Mouse (Mus musculus) adrenal gland, adult (tissue): Measurements from ENCODE around the gene Itga9.

Experiments
- DNase-seq, 2 experiments: peaks; one replicate each; pipeline ENCODE4 v3.0.0; 2022 to 2023; ENCODE audit warnings: low spot score in 1 of 2; ENCODE audit not compliant: inconsistent age in 2 of 2

The Itga9 gene

DNA sequence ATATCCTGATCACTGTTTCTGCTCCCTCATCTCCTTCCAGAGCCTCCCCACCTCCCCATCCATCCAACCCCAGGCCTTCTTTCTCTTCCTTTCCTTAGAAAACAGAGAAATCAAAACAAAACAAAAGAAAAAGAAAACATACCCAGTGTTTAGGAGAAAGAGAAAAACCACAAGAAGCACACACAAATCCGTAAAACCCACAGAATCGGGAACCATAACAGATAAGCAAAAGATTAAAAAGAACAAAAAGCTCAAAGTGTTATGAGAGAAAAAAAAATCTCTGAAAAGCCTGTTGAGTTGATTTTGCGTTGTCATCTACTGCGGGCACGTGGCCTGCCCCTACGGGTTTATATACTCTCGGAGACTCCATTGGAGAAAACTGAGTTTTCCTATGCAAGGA lies 77.0 kb downstream of the Itga9 start:
- no peak for DNase-seq

DNA sequence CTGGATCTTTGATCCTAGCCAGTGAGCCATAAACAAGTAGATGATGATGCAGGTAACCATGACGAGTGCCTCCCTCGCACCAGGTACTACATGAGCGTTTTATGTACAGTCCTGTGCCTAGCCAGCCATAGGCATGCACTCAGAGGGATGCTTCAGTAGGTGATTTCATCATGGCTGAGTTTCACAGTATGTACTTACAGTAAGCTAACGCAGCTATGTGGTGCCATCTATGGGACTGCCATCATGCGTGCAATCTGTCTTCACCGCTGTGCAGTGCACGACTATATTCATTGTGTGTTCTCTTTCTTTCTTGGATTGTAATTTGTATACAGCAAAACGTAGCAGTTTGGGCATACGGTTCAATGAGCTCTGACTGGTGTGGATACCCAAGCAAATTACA lies 77.9 kb downstream of the Itga9 start:
- no peak for DNase-seq

DNA sequence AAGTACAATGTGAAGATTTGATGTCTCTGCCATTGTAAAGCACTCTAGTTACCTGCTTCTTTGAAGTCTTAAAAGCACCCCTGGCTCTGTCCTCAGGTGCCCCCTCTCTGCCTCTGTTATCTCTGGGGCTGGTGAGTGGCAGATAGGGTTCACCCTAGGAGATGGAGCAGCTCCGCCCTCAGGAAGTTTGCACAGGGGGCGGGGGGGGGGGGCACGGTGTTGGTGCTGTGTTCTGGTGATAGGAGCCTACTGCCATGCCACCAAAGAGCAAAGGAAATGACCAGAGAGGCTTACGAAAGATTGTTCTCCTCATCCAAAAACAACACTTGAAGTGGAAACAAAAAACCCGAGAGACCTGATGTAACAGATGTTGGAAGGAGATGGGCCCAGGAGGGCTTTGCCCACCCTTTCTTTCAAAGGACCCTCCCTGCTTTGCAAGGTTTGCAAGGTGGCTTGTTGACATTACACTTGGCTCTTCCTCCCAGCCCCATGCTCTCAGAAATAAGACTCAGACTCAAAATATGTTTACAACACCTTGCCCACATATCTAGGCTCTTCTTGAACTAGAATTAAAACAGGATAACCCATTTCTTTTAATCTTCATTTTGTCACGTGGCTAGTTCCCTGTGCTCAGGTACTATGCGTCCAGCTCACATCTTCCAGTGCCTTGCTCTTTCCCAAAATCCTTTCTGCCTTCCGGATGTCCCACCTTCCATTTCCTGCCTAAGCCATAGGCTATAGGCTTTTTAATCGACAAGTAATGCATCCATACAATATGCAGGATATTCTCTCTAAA lies 79.9 kb downstream of the Itga9 start:
- no peak for DNase-seq

DNA sequence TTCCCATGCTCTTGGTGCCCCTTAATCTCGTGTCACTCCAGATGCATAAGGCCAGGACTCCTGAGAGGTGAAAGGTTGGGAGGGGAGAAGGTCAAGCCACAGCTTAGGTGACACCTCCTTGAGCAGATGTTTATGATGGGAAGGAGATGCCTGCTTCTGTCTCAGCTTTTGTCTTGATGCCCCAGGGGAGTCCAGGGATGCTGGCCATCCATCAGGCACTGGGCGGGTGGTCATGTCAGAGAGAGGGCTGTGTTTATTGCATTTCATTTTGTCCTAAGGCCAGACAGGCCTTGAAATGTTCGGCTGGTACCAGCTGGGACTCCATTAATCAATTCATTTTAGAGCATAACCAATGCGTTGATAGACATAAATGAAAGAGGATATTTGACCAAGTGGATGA lies 81.8 kb downstream of the Itga9 start:
- no peak for DNase-seq

DNA sequence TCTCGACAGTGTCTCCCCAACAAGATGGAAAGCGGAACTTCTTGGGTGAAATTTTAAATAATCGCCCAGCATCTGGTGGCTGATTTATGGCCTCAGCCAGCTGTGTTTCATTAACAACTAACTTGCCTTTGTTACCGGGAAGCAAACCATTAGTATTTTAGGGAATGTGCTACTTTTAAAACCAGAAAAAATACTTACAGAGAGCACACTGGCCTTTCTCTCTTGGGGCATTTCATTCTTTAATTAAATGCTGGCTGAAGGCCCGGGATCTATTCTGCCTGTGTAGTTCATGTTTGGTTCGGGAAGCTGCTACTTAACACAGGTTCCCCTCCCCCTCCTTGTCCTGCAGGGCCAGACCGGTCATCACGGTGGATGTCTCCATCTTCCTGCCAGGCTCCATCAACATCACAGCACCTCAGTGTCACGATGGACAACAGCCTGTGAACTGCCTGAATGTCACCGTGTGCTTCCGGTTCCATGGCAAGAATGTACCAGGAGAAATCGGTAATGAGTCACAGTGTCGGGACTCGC lies 82.5 kb downstream of the Itga9 start:
- DNase-seq, result no peak

DNA sequence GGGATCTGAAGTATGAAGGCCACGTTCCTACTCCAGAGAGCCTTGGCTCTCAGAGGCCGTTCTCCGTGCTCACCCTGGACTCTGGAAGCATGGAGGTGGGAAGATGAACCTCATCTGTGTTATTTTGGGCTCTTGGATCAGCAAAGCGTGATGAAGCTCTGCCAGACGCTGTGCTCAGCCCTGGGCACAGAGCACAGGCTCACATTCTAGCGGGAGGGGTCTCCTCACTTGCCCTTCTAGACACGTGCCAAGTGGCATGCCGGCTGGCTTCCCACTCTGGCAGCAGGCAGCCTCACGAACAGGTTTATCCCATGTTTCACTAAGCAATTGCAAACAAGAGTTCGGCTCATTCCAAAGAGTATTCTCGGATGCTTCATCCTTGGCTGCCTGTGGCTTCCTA lies 86.8 kb downstream of the Itga9 start:
- no peak for DNase-seq

DNA sequence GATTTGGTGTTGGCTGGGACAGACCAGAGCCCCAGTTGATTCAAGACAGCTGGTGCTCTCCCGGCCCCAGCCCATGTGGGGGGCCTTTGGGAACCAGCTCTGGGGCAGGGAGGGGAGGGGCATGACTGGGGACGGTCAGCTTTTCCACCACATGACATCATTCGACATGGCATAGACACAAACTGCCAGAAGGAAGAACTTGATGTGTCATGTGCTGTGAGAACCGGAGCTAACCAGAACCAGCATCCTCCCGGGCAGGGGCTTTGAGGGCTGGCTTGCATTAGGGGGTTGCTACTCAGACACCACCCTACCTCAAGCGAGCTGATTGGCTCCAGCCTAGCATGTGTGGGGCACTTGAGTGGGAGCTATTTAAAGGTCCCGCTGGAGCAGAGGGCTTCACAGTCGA lies 87.9 kb downstream of the Itga9 start:
- DNase-seq, result no peak

DNA sequence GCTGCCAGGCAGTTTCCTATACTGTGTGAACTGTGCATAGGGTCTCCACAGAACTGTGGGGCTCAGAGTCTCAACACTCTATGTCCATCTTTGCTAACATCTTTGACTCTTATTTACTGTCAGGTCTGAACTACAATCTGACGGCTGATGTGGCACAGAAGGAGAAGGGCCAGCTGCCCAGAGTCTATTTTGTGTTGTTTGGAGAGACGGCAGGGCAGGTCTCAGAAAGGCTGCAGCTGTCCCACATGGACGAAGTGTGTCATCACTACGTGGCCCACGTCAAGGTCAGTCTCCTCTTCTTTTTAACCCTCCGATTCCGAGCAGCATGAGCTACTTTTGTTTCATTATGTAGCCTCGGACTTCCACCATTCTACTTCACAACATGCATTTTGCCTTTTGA lies 91.7 kb downstream of the Itga9 start:
- DNase-seq, result peak; percentile 62 to 76

DNA sequence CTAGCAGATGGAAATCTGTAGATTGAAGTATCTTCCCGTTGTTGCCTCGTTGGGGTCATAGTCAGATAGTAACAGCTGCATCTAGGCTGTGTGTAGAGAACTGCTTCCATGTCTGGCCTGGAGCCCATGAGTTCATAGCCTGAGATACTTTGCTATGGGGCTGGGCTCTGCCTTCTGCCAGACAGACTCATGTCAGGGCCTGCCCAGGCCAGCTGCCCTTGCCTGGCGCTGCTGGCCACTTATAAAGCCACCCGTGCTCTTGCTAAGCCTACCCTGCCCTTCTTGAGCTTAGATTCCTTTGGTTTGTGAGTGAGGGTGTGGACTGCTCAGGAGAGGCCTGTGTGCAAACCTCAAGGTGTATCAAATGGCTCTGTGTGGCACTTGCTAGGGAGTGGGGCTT lies 93.2 kb downstream of the Itga9 start:
- DNase-seq, result no peak

DNA sequence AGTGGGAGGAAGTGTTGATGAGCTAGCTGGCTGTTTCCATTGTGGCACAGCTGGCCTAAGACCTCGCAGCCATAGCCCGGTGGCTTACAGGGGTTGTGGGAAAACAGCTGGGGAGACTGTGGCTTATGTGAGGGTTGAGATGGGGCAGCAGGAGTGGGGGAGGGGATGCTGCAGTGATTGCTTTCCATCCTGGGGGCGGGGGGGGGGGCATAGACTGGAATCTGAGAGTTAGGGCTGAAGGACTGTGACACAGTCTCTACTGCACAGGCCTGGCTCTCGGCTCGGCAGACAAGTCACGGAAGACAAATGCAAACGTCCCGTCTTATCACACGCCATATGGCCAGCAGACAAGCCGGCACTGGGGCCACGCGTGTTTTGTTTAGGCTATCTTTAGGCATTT lies 94.4 kb downstream of the Itga9 start:
- no peak for DNase-seq

DNA sequence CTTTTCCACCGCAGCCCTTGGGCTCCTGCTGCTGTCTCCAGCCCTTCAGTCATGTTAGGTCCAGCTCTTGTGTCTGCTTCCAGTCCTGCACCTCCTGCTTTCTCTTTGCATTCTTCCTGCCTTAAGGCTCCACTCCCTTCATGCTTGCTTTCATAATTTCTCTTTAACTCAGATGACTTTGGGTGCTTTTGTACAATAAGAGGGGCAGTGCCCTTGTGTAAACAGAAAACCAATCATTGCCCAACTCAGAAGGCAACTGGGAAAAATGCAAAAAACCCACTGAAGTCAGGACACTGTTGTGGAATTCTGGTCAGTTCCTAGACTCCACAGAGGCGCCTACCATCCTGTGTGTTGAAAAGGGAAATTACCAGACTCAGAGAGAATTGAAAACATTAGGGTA lies 95.3 kb downstream of the Itga9 start:
- no peak for DNase-seq

DNA sequence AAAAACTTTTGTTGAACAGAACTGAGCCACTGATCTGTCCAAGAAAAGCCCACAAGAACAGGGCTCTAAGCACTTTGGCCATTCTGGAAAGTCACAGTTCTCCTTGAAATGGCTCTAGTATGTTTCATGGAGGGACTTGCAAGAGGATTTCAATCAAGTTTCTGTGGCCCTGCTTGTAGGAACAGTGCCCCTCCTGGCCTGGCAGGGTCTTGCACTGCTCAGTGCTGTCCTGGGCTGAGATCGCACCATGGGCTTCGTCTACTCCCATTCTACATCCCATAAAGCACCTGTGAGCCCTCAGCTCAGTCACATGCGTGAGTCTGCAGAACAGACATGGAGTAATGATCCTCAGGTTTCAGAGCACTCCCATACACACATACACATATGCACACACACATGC lies 96.7 kb downstream of the Itga9 start:
- DNase-seq, result no peak

DNA sequence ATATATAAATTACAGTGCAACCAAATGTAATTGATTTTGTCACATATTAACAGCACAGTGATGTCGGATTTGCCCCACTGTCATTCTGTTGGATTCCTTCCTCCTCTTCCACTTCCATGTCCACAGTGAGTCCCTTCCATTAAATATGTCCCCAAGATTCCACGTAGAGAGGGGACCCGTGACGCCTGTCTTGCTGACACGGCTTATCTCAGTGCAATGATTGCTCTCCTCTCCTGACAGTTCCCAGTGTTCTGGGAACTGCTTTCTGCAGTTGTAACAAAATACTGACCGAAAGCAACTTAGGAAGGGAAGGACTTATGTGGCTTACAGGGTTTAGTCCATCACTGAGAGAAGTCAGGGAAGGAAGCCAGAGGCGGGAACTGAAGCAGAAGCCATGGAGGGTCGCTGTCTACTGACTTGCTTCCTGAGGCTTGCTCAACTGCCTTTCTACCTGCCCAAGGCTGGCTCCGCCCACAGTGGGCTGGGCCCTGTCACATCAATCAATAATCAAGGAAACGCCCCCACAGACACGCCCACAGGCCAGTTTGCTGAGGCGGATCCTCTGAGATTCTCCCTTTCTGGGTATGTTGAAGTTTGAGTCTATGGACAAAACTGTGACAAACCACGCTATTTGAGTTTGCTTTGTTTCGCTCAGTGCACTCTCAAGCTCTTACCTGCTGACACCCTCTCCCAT lies 99.0 kb downstream of the Itga9 start:
- DNase-seq, result peak in 1 of 2 experiments; percentile 65

DNA sequence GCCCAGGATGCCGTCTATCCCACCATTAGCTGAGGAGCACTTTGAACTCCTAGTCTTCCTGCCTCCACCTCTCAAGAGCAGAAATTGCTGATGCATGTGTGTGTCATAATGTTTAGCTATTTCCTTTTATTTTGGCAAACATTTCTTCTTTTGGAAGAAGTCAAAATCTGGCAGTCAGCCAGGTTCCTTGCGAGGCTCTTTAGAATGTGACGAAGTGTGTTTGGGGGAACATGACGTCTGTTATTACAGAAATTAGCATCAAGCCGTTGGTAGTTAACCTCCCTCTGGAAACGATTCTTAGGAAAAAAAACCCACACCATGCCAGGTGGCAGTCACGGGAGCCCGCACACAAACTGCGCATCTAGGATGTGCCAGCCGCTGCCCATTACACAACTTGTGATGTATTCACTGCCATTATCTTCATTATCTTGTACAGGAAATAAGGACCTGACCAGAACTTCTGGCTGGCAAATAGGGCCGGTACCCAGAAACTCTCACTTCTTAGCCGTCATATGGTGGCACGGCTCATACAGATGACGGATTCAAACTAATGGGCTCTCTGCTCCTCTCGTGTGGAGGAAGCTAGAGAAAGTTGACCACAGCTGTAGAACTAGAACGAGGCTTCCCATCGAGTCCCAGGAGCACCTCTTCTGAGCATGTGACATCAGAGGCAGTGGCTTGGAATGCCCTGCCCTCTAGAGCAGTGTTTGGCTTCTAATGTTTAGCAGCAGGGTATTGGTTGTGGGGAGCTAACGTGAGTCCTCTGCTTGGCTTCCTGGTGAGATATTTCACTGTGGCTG lies 99.9 kb downstream of the Itga9 start:
- peak in 1 of 2 experiments; percentile 60 for DNase-seq

DNA sequence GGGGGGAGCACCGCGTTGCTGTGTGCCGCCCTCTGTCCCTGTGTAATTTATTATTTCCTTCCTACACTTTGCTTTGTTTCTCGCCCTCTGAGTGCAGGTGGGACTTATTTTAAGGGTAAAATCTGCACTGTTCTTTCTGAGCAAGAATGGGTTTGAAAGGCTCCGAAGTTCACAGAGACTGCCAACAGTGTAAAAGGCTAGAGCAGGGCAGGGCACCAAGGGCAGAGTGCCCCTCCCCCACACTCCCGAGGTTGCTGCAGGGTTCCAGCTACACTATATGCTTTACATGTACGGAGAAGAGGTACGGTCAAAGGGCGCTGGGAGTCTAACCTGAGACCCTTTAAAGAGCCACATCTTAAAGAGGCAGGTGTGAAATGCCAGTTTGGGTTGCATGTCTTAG lies 104.1 kb downstream of the Itga9 start:
- no peak for DNase-seq

DNA sequence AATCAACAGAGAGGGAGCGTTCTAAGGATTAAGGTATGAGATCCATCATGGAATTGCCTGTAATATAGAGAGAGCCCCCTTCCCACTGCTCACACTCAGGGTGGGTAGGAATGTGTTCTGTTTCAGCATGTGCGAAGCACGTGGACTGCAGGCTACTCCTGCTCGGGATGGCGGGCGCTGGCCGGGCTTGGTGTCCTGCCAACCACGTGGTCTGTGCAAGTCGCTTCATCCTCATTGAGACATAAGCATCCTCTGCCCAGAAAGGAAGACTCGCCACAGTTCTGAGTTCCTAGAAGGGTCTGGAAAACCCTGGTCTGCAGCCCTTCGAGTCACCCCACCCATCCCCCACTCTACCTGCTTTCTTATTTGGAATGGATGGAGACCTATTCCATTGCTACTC lies 105.3 kb downstream of the Itga9 start:
- DNase-seq, result no peak

DNA sequence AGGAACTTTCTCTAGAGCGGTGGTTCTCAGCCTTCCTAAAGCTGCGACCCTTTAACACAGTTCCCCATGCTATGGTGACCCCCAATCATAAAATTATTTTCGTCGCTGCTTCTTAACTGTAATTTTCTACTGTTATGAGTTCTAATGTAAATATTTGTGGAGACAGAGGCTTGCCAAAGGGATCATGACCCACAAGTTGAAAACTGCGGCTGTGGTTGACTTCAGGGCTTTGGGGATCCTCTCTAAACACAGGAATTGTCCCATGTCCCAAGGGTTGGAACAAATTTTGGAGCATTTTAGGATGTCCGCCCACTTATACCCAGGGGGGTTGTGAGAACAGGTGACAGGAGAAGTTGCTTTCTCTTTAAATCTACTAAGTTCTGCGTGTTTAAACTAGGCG lies 107.0 kb downstream of the Itga9 start:
- no peak for DNase-seq

DNA sequence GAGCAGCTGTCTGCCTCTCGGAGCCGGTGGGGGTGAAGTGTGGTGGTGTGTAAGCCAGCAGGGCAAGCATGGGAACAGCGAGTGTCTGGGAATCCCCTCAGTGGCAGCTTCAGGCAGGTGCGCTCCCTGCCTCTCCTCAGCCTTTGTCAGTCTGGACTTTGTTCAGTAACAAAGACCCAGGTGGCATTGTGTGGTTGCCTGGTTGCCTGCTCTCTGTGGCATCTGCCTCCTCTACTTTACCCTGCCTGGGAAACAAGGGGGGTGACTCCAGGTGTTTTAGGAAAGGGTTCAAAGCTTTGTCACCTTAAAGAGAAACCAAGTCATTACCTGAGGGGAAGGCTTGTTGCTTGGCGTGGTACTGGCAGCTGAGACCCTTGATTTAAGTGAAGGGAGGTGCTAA lies 108.0 kb downstream of the Itga9 start:
- no peak for DNase-seq

DNA sequence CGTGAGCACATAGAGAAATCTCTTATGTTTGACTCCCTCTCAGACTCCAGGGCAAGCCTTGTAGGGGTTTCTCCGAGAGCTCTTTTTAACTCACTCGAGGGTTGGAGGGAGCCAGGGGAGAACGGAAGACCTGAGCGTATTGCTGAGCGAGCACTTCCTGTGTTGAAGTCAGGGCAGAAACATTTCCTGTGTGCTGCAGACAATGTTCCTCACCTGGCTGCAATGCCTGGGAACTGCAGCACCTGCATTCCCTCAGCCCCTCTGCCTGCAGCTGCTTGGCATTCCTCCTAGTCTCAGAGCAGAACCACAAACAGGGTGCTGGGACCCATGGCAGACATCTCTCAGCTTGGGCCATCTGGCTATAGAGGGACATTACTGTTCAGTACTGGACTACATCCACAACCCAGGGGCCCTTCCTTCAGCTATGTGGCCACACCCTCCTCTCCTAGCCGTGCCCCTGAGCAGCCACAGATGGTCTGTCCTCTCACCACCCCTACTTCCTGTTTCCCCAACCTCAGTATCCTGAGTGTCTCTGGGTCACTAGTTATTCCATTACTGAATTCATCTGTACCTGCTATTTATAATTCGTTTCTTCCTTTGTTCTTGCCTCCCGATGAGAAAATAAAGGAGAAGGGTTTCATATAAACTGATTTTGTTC lies 109.6 kb downstream of the Itga9 start:
- DNase-seq, result no peak

DNA sequence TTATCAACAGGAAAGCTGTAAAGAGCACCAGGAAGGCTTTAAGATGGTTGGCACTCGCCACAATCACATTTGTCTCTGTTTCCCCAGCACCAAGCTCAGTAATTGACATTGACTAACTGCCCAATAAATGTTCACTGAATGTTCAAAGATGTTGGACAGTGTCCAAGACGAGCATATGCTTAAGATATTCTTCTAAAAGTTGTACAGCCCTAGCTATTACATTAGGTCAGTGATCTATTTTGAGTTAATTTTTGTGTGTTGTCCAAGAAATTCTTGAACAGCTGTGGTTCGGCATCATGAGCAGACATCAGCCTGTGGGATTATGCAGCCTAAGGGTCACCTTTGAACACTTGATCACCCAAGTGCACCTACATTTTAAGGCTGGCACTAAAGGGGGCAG lies 110.9 kb downstream of the Itga9 start:
- DNase-seq, result no peak

DNA sequence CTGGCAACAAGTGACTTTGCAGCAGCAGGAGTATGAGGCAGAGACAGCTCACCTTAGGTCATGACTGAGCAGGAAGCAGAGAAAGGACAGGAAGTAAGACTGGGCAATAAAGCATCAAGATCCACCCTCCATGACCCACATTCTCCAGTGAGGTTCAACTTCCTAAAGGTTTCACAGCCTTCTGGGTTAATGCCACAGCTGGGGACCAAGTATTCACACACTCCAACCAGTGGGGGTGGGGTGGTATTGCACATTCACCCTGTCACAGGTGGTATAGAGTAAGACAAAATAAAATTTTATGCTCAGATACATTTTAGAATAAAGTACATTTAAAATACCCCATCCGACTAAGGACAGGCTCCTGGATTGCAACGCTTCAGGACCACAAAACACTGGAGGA lies 112.0 kb downstream of the Itga9 start:
- DNase-seq, result no peak
